Mouse (Mus musculus) c-Kit-negative CD71-positive TER-119-positive erythroid progenitor cells, embryonic 14.5 days (primary cell): ENCODE results near the gene Bpifb5.
A peak's percentile ranks its signal among the peaks of the same experiment; 100 is the strongest.
"Not testable (repeated sequence)": the region's sequence is repeated elsewhere in the genome, so short reads cannot be mapped to it uniquely, and the experiment has no call there.

Experiments
- DNase-seq: peaks from one replicate; pipeline ENCODE4 v3.0.0-alpha.2; 2013; ENCODE audit warnings: low read depth, low spot score

Bpifb5 gene

GRCm38 (mm10) chr2:154223265-154223916 is at the start of gene Bpifb5:
Gene Bpifb5, plus strand, starts transcription at chr2:154223742.
- DNase-seq = no peak

GRCm38 (mm10) chr2:154181900-154182299 is 41.6 kb upstream of the Bpifb5 start:
- not testable (repeated sequence) for DNase-seq

- not testable (repeated sequence) for DNase-seq
Measured at GRCm38 (mm10) chr2:154183061-154183460, 40.5 kb upstream of the Bpifb5 start.

- no peak for DNase-seq
Measured at GRCm38 (mm10) chr2:154185319-154185718, 38.2 kb upstream of the Bpifb5 start.

GRCm38 (mm10) chr2:154185748-154186147 is 37.8 kb upstream of the Bpifb5 start:
- DNase-seq = no peak

GRCm38 (mm10) chr2:154187468-154187867 is 36.1 kb upstream of the Bpifb5 start:
- no peak for DNase-seq

GRCm38 (mm10) chr2:154189877-154190434 is 33.6 kb upstream of the Bpifb5 start:
- DNase-seq = no peak

GRCm38 (mm10) chr2:154190546-154191258 is 32.8 kb upstream of the Bpifb5 start, which contains the start of gene Bpifb1:
Gene Bpifb1, plus strand, starts transcription at chr2:154190818.
- no peak for DNase-seq

- no peak for DNase-seq
Measured at GRCm38 (mm10) chr2:154192141-154192540, 31.4 kb upstream of the Bpifb5 start.

- DNase-seq = no peak
Measured at GRCm38 (mm10) chr2:154193071-154193470, 30.5 kb upstream of the Bpifb5 start.

- no peak for DNase-seq
Measured at GRCm38 (mm10) chr2:154193994-154194504, 29.5 kb upstream of the Bpifb5 start.

- no peak for DNase-seq
Measured at GRCm38 (mm10) chr2:154197036-154197435, 26.5 kb upstream of the Bpifb5 start.

- DNase-seq = no peak
Measured at GRCm38 (mm10) chr2:154204630-154205029, 18.9 kb upstream of the Bpifb5 start.

- no peak for DNase-seq
Measured at GRCm38 (mm10) chr2:154206908-154207307, 16.6 kb upstream of the Bpifb5 start.

- no peak for DNase-seq
Measured at GRCm38 (mm10) chr2:154209112-154209511, 14.4 kb upstream of the Bpifb5 start.

- no peak for DNase-seq
Measured at GRCm38 (mm10) chr2:154211121-154211520, 12.4 kb upstream of the Bpifb5 start.

GRCm38 (mm10) chr2:154211881-154212280 is 11.7 kb upstream of the Bpifb5 start:
- no peak for DNase-seq

- DNase-seq = peak; percentile 36
Measured at GRCm38 (mm10) chr2:154215191-154215590, 8.4 kb upstream of the Bpifb5 start.

GRCm38 (mm10) chr2:154219950-154220349 is 3.6 kb upstream of the Bpifb5 start:
- no peak for DNase-seq

- no peak for DNase-seq
Measured at GRCm38 (mm10) chr2:154223917-154224273, 353 bp downstream of the Bpifb5 start.

GRCm38 (mm10) chr2:154226991-154227390 is 3.4 kb downstream of the Bpifb5 start:
- no peak for DNase-seq

GRCm38 (mm10) chr2:154227830-154228229 is 4.3 kb downstream of the Bpifb5 start:
- DNase-seq = no peak

- DNase-seq = no peak
Measured at GRCm38 (mm10) chr2:154233426-154233825, 9.9 kb downstream of the Bpifb5 start.
